ENCODE assay signal across 8 mouse cellular contexts in genomic region chr13:45907181-45907691, GRCm38 (mm10). TPM values are rescaled to one million over a fixed set of nuclear protein-coding genes. Genes with fewer than 3 reads are reported as not detected.
A peak's percentile ranks its signal among the peaks of the same experiment; 100 is the strongest.
DNase-seq lines count a peak whose midpoint lies in the region; ATAC-seq and TF ChIP-seq lines count a peak whose summit lies in the region.

No protein-coding gene starts in this region.

- ATAC-seq in kidney, postnatal 0 days (replicated peaks; ENCODE audit: low FRiP score, low read depth): no peak; the same call in 1 of the 2 replicates

- H3K9ac ChIP-seq in kidney, postnatal 0 days (ENCODE audit: low read depth, low read length): no peak overlapping the region

- no peak overlapping the region for H3K4me2 ChIP-seq in kidney, postnatal 0 days (ENCODE audit: low read length)

- H3K9me3 ChIP-seq in kidney, postnatal 0 days (replicated peaks; ENCODE audit: low read length): no peaks in the 10 kb centered on the region

- no peaks in the 10 kb centered on the region for H3K36me3 ChIP-seq in kidney, postnatal 0 days (ENCODE audit: insufficient read depth, low read length)

- H3K27me3 ChIP-seq in kidney, postnatal 0 days (ENCODE audit: insufficient read depth, low read length): no peaks in the 10 kb centered on the region

- H3K4me3 ChIP-seq in kidney, postnatal 0 days (replicated peaks; ENCODE audit: low read depth, low read length): no peak overlapping the region

- no peak for TF ChIP-seq CTCF in kidney, postnatal 0 days (IDR thresholded peaks at IDR 0.05; ENCODE audit: low read depth)

- 49% methylated on average over 6 of the region's 6 CpGs for WGBS in kidney, postnatal 0 days

- H3K4me1 ChIP-seq in kidney, postnatal 0 days (replicated peaks; ENCODE audit: insufficient read depth, low read length): peaks cover 18% of the 10 kb centered on the region; the same call in 1 of the 2 replicates

- H3K27ac ChIP-seq in kidney, postnatal 0 days: peak overlapping the region; percentile 9; the same call in 1 of the 2 replicates

- DNase-seq in kidney, postnatal 0 days (ENCODE audit: low spot score): no peak
- DNase-seq in kidney, postnatal 10 days: no peak
- DNase-seq in CD4-positive helper T cell, adult 2 months (ENCODE audit: low read depth, low spot score): peak; percentile 63
- peak; percentile 65 for DNase-seq in brain, adult 2 months (ENCODE audit: low read depth, low spot score)
- peak; percentile 81 for DNase-seq in induced T-regulatory cell, adult 2 months (ENCODE audit: low read depth)
- no peak for DNase-seq in gastrocnemius, adult 18-20 months (ENCODE audit: low spot score)
- no peak for DNase-seq in urinary bladder, postnatal 36 days (ENCODE audit: low spot score in 2 of 2)
- DNase-seq in frontal cortex, postnatal 10 days (ENCODE audit: low spot score in 2 of 2): no peak

RNA-seq across cellular contexts. Expression of gene Atxn1, which starts 57.6 kb away (rescaled TPM):
- 6.8 and 9.4 TPM in 2 replicates for polyA plus RNA-seq in kidney, postnatal 0 days (2015; fragmentation: Nextera tagmentation; extraction: Ambion mirVana)
- total RNA-seq in gastrocnemius, adult 18-20 months (2021): 10 to 100 TPM; 38.7 to 51.0 TPM

Comparison
In these comparisons a context has a peak if more than half of its experiments do, and no peak if none do; other contexts are left out.
1. DNase-seq: peak in CD4-positive helper T cell, adult 2 months (single experiment), brain, adult 2 months (single experiment) and induced T-regulatory cell, adult 2 months (single experiment); none in kidney, postnatal 0 days (single experiment), kidney, postnatal 10 days (single experiment), gastrocnemius, adult 18-20 months (single experiment), urinary bladder, postnatal 36 days (0 of 2) and frontal cortex, postnatal 10 days (0 of 2).